Mouse (Mus musculus) T-cell, adult 2 months (primary cell): Measurements from ENCODE around the gene Wdr90.
A peak's percentile ranks its signal among the peaks of the same experiment; 100 is the strongest.
"Not testable (repeated sequence)": the region's sequence is repeated elsewhere in the genome, so short reads cannot be mapped to it uniquely, and the experiment has no call there.

ENCODE experiments used
- DNase-seq: peaks from one replicate; pipeline ENCODE4 v3.0.0; 2022; ENCODE audit warnings: low spot score

The Wdr90 gene

DNA sequence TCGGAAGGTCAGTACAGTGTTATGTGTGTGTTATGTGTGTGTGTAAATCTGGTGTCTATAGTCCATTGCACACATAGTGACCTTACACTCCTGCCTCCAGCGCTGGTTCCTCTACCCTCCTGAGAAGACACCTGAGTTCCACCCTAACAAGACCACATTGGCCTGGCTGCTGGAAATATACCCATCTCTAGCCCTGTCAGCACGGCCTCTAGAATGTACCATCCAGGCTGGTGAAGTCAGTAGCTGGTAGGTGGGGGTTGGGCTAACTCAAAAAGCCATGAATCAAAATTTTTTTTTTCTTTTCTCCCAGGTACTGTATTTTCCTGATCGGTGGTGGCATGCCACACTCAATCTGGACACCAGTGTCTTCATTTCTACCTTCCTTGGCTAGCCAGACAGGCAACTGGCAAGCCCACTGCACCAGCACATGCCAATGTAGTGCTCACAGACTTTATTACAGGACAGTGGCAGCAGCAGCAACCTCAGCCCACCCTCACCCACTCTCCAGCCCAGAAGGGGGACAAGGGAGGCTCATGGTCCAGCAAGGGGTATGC is 31.0 kb downstream of the Wdr90 start:
- no peak for DNase-seq

DNA sequence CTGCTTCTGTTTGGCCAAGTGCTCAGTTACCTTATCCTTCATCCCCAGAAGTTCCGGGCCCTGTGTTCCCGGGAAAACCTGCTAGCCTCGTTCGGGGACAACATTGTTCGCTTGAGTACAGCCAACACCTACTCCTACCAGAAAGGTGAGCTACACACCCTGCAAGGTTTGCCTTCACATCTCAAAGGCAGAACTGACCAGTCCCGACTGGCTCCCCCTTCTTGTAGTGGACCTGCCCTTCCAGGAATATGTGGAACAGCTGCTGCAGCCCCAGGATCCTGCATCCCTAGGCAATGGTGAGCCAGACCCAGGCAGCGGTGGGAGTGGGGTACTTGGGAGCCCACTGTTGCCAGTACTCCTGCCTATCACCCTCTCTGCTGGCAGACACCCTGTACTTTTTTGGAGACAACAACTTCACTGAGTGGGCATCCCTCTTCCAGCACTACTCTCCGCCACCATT is 31.7 kb downstream of the Wdr90 start:
- no peak for DNase-seq

DNA sequence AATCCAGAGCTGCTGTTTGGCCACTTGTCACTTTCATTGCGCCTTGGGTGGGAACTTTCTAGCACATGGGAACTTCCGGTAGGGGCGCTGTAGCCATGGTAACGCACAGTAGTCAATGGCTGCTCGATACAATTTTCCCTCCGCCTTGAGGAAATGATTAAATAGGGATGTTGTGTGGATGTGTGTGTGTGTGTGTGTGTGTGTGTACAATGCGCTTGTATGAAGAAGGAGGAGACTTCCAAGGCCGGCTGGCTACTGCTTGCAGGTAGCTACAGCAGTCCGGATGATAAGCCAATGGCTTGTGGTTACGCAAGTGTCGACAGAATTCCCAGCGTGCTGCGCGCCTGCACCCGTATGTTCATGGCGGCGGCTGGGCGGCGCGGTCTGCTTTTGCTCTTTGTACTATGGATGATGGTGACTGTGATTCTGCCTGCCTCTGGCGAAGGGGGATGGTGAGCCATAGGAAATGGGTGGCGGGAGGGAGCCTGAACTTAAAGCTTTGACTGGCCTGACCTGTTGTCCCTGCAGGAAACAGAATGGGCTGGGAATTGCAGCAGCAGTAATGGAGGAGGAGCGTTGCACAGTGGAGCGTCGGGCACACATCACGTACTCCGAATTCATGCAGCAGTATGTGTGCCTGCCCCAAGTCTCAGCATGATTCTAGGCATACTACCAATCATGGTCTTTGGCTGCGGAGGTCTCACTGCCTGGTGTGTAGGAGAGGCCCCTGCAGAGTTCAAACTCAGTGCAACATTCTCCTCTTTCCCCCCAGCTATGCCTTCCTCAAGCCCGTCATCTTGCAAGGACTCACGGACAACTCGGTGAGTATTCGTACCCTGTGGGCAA is 32.4 kb downstream of the Wdr90 start, which contains the start of gene Jmjd8:
Gene Jmjd8 (plus strand): TSS at position 156 of the 846 bp plus-strand sequence.
- DNase-seq: peak; percentile 73

DNA sequence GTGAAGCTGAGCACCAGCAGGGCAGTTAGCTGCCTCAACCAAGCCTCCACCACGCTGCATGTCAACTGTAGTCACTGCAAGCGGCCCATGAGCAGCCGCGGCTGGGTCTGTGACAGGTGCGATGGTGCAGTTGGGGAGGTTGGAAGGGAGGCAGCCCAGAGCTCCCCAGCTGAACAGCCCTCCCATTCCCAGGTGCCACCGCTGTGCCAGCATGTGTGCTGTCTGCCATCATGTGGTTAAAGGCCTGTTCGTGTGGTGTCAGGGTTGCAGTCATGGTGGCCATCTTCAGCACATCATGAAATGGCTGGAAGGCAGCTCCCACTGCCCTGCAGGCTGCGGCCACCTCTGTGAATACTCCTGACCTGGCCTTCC is 33.1 kb downstream of the Wdr90 start:
- DNase-seq: no peak

DNA sequence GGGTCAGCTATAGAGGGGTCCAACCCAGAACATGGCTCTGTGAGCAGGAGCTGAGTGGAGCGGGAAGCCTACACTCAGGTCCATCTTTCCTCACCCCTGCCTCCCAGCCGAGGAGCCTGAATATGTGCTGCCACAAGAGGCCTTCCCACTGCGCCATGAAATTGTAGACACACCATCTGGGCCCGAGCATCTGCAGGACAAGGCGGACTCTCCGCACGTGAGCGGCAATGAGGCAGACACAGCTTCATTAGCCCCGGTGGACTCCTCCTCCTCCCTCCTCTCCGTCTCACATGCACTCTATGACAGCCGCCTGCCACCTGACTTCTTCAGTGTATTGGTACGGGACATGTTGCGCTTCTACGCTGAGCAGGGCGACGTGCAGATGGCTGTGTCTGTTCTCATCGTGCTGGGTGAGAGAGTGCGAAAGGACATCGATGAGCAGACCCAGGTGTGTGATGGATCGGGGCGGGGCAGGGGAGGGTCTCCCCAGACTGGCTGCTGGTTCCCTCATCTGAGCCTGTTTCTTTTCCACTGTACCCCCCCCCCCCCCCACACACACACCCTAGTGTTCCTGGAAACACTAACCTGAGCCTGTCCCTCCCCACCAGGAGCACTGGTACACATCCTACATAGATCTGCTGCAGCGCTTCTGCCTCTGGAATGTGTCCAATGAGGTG is 33.6 kb downstream of the Wdr90 start:
- no peak for DNase-seq

DNA sequence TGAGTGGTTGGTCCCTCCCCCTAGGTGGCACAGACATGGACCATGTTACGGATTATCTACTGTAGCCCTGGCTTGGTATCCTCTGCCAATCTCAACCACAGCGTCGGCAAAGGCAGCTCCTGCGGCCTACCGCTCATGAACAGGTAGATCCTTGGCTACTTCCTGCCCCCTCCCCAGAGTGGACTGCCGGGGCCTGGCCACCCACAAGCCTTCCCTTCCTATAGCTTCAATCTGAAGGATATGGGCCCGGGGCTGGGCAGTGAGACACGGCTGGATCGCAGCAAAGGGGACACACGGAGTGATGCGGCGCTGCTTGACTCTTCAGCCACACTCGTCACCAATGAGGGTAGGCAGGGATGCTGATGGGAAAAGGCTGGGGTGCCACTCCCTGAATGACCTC is 34.3 kb downstream of the Wdr90 start:
- no peak for DNase-seq

DNA sequence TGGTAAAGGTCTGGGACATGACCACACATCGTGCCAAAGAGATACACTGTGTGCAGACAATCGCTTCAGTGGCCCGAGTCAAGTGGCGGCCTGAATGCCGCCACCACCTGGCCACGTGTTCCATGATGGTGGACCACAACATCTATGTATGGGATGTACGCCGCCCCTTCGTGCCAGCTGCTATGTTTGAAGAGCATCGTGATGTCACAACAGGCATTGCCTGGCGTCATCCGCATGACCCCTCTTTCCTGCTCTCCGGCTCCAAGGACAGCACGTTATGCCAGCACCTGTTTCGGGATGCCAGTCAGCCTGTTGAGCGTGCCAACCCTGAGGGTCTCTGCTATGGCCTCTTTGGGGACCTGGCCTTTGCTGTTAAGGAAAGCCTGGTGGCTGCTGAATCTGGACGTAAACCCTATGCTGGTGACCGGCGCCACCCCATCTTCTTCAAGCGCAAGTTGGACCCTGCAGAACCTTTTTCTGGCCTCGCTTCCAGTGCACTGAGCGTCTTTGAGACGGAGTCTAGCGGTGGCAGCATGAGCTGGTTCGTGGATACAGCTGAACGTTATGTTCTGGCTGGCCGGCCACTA is 35.2 kb downstream of the Wdr90 start:
- no peak for DNase-seq

DNA sequence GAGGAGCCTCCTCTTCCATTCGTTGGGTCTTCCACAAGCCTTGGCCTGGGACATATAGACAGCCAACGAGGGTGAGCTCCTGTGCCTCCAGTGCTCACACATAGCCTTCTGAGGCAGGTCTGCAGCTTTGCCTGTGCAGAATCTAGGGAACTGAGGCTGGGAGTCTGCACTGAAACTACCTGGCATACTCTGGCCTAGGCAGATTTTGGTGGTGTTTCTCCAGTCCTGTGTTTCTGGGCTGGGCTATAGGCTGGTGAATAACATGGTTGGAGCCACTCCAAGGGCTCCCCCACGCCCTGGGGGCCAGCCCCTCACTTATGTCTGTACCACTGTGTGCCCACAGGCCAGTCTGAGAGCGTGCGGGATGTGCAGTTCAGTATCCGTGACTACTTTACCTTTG is 36.0 kb downstream of the Wdr90 start:
- DNase-seq: no peak

DNA sequence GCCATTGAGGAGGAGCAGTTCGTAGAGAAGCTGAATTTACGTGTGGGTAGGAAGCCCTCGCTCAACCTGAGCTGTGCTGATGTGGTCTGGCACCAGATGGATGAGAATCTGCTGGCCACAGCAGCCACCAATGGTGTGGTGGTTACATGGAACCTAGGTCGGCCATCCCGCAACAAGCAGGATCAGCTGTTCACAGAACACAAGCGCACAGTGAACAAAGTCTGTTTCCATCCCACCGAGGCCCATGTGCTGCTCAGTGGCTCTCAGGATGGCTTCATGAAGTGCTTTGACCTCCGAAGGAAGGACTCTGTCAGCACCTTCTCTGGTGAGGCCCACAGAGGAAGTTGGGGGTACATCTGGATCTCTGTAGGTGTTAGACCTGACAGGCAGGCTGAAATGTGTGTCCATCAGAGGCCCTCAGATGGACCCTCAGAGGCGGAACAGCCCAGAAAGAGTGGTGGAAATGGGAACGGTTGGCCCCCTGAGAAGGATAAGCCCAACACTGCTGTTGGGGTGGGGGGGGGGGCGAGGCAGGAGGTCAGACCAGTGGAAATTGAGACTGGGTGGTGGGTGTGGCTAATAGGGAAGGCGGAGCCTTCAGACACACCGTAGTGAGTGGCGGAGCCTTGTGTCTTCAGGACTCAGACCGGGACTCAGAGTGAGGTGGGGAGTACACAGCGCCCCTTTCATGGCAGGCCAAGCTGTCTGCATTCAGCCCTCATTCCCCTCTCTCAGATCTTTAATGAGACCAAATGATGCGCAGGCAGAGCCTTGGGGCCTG is 36.7 kb downstream of the Wdr90 start:
- DNase-seq: no peak

DNA sequence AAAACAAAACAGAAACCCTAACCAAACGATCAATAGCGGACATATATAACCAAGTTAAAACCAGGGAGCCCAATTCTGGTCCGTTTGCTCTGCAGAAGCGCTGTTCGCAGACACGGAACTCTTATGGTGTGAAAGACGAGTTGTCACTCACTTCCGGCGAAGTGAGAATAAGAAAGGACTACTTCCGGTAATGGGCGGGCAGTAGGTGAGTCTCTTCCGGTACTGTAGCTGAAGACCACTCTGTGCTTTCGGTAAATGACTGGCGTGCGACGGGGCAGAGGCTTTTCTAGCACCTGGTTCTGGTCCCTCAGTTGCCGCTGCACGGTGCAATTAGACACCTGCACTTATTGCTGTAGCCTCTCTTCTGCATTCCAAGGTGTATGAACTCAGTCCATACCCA is 37.8 kb downstream of the Wdr90 start, which contains the start of gene Wdr24:
Gene Wdr24 (plus strand): TSS at position 176 of the 400 bp plus-strand sequence.
- peak; percentile 82 for DNase-seq

DNA sequence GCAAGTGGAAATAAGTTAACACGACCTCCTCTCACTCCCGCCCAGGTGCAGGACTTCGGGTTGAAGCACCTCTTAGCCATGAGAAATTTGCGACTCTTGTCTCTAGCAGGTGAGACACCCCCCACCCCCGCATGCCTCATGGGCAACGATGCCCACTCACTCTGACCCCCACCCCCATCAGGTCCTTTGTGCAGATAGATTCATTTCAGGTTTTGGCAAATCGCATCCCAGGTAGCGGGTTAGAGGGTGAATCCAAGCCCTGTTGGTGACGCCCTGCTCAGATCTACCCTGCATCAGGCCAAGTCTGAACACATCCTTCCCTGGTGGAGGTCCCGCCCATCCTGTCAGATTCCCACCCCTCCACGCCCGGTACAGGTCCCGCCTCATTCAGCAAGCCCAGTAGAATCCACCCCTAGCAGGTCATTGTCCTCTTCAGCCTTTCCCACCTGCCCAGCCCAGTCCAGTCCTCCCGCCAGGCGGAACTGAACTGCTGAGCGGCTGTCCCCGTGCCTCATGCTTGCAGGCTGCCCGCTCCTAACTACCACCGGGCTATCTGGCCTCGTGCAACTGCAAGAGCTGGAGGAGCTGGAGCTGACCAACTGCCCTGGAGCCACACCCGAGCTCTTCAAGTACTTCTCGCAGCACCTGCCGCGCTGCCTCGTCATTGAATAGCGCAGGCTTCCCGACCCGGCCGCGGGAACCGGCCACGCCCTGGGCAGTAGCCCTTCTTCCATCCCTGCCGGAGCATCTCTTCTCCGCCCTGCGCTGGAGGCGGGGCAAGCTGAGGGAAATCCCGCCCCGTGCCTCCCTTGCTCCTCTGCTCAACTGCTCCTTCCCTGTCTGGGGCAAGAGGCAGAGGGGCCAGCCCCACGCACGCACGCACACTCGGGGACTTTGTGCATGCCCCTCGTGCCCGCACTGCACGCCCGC is 42.2 kb downstream of the Wdr90 start:
- DNase-seq: no peak

DNA sequence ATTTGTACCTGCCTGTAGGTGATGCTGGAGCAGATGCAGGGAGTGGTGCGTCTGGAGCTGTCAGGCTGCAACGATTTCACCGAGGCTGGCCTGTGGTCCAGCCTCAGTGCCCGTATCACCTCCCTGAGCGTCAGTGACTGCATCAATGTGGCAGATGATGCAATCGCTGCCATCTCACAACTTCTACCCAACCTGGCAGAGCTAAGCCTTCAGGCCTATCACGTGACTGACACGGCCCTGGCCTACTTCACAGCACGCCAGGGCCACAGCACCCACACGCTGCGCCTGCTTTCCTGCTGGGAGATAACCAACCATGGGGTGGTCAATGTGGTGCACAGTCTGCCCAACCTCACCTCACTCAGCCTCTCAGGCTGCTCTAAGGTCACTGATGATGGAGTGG is 43.6 kb downstream of the Wdr90 start:
- DNase-seq: no peak

DNA sequence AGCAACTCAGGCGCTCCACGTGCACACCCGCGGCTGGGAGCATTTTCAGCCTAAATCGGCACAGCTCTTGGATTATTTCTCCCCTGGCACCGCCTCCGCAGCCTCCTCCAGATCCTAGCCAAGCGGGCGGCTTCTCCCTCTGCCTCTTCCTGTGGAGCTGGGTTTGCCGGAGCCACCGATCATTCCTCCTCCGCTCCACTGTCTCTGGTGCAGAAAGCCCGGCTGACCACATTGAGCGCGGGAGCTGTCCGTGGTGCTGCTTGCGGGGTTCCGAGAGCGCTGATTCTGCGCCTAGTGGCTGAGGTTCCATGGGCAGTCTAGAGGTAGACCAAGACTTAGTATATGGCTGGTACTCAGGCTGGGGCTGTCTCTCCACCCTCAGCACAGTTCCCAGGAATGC is 47.8 kb downstream of the Wdr90 start:
- peak; percentile 69 for DNase-seq

DNA sequence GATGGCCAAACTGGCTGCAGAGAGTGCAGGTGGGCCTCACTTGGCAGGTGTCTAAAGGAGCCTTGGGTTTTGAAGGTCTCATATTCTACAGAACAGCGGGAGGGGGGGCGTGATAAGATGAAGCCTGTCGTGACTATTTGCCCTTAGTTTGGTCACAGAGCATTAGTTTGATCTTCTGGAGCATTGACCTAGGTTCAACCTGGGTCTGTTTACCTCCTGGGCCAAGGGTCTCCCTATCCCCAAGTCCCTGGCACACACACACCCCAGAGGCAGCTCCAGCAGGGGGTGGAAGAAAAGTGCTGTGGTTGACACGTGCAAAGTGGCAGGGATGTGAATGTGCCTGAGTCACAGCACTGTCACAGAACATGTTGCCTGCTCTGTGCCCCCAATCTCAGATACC is 50.4 kb downstream of the Wdr90 start:
- no peak for DNase-seq

DNA sequence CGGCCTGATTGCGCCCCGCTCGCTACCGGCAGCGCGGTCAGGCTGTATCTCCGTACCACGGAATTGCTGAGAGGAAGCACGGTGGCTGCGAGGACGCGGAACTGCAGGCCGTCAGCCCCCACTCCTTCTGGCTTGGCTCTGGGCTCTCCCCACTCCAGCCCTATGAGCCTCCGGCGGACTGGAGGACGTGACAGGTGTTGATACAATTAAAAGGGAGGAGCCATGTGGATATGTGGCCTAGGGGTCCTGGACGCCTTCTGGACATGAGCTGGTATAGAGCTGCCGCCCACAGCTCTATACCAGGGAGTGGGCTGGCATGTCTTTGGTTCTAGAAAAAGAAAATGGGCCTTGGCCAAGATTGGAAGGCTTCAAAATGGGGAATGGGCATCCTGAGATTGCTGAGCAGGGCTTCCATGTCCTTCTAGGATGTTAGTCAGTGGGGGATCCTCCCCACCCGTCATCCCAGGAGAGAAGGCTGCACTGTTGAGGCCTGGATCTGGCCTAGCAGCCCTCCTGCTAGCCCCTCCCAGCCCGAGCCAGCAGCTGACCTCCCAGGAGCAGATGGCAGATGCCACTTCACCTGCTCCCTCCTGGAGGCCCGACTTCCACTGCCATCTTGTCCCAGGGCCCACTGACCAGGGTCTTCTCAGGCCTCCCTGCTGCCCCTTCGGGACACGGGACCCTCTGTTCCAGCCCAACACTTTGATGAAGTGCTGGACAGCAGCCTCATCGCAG is 51.5 kb downstream of the Wdr90 start:
- DNase-seq: no peak

DNA sequence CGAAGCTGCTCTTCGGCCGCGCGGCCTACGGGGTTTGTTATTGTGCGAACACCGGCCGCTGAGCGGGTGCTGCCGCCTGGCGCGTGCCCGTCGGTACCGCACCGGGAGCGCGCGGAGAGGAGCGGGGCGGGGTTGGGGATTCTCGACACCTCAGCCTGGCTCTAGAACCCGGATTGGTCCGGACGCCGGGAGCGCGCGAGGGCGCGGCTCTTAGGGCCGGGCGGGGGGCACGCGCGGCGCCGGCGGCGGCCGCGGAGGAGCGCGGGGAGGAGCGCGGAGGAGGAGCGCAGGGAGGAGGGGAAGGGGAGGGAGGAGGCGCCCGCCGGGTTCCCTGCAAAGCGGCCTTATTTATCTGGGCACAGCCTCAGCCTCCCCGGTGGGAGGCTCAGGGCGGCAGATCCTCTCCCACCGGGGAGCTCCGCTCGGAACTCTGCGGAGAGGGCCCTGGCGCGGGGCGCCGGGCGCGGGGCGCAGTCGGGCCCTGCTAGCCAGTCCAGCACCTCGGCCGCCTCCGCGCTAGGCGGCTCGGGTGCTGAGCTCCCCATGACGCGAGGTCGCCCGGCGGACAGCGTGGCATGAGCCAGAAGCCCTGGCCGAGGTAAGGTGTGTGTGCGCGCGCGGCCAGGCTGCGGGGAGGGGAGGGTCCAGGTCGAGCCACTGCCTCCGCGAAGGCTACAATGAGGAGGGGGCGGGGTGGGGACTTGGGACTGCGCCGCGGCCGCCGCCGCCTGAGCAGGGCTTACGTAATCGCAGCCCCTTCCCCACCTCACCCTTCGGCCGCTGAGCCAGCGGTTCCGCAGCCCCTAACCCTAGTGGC is 52.3 kb downstream of the Wdr90 start, which contains the start of gene Fbxl16:
Gene Fbxl16 (plus strand): TSS at position 297 of the 817 bp plus-strand sequence.
- peak; percentile 23 for DNase-seq

DNA sequence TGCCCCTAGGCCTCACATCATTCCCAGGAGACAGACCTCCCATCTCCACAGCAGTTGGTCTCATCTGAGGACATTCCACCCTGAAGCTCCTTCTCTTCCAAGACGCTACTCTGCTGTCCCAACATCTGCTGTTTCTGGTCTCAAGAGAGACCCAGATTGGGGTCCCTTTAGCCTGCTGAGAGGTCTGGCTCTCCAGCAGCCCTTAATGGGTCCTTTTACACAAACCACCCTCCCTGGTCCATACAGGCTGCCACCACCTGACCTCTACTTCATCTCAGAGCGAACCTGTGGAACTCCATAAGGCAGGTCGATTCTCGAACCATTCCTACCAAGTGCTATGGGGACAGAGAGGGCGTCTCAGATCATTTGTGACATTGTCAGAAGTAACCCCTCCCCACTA is 53.3 kb downstream of the Wdr90 start:
- no peak for DNase-seq

DNA sequence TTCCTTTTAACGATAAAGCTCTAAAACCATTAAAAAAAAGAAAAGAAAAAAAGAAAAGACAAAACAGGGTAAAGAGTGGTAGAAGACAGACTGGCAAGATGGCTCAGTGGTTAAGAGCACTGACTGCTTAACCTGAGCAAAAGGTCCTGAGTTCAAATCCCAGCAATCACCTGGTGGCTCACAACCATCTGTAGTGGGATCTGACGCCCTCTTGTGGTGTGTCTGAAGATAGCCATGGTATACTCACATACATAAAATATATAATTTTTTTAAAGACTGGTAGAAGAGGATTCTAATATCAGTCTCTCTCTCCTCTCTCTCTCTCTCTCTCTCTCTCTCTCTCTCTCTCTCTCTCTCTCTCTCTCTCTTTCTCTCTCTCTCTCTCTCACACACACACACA is 53.8 kb downstream of the Wdr90 start:
- not testable (repeated sequence) for DNase-seq

DNA sequence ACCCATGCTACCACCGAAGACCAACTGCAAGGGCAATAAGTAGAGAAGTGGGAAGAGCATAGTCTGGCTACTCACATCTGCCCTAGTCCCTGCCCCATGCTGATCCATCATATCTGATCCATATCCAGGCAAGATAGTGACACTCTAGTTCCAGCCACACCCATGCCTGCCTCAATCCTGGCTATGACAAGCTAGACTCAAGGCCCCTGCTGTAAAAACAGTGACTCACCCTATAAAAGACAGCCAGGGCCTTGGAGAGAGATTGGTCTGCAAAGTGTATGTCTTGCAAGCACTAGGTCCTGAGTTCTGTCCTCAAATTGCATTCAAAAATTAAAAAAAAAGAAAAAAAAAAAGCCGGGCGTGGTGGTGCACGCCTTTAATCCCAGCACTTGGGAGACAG is 54.8 kb downstream of the Wdr90 start:
- DNase-seq: no peak
